Mouse (Mus musculus): ENCODE measurements around the gene Sntg2.

GRCm38 (mm10) chr12:30161731-30162406 is 211.3 kb downstream of the Sntg2 start:
- no peak for TF ChIP-seq CTCF (IDR thresholded peaks at IDR 0.05; ENCODE audit: control insufficient read depth, insufficient read depth, insufficient replicate concordance, low read depth, low read length)
- no peak for TF ChIP-seq POLR2A (IDR thresholded peaks at IDR 0.05; ENCODE audit: control insufficient read depth, low read depth, low read length)
